Mouse (Mus musculus) olfactory bulb, adult 2 months (tissue): ENCODE results near the gene Birc2.

Source experiments
- CTCF ChIP-seq: fragments of 200-500 bp; IDR thresholded peaks from 2 replicates; pipeline ENCODE4 v1.5.1; 2012; ENCODE audit warnings: low read depth, mild to moderate bottlenecking, low read length, moderate library complexity; ENCODE audit not compliant: insufficient read depth
- POLR2A ChIP-seq: fragments of 200-500 bp; IDR thresholded peaks from 2 replicates; pipeline ENCODE4 v1.6.1; 2012; ENCODE audit warnings: mild to moderate bottlenecking, low read depth, low read length, moderate library complexity; ENCODE audit not compliant: insufficient read depth

- no peak for TF ChIP-seq POLR2A
- no peak for TF ChIP-seq CTCF
Measured at GRCm38 (mm10) chr9:7775011-7775410, 61.9 kb downstream of the Birc2 start.
